Mouse (Mus musculus): ENCODE results near the gene Snx25. TPM values are rescaled to one million over a fixed set of nuclear protein-coding genes. Genes with fewer than 3 reads are reported as not detected.
"Not testable (repeated sequence)": the region's sequence is repeated elsewhere in the genome, so short reads cannot be mapped to it uniquely, and the experiment has no call there.

Snx25 gene
- polyA plus RNA-seq, 2 experiments from 2014 or later = 7.9 to 8.4 TPM

- not testable (repeated sequence) for ATAC-seq
These were observed 16.4 kb downstream of the Snx25 start for GRCm38 (mm10) chr8:46135546-46135945.

- no peak for ATAC-seq
These were observed 21.5 kb downstream of the Snx25 start for GRCm38 (mm10) chr8:46130426-46130825.

GRCm38 (mm10) chr8:46122498-46122897 is 29.5 kb downstream of the Snx25 start:
- no peak for ATAC-seq

- no peak for ATAC-seq
These were observed 32.8 kb downstream of the Snx25 start for GRCm38 (mm10) chr8:46119176-46119575.

GRCm38 (mm10) chr8:46117172-46117571 is 34.8 kb downstream of the Snx25 start:
- no peak for ATAC-seq

- ATAC-seq = not testable (repeated sequence)
These were observed 38.4 kb downstream of the Snx25 start for GRCm38 (mm10) chr8:46113421-46114170.

GRCm38 (mm10) chr8:46107690-46108089 is 44.3 kb downstream of the Snx25 start:
- no peak for ATAC-seq

DNA sequence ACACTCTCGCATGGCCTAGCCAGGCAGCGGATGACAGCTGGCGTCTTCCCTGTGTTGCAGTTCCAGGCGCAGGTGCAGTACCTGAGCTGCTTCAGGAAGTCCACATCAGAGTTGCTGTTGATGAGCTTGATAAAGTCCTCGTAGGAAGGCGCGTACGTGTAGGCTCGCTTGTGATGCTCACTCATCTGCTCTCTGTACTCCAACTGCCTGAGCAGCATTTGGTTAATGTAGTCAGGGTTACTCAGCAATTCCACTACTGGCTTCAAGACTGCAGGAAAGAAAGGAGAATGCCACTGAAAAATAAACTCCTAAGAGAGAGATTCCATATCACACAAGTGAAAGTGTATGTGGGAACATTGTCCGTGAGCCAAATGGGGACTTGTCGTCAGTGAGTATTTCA is 48.5 kb downstream of the Snx25 start:
- no peak for ATAC-seq

DNA sequence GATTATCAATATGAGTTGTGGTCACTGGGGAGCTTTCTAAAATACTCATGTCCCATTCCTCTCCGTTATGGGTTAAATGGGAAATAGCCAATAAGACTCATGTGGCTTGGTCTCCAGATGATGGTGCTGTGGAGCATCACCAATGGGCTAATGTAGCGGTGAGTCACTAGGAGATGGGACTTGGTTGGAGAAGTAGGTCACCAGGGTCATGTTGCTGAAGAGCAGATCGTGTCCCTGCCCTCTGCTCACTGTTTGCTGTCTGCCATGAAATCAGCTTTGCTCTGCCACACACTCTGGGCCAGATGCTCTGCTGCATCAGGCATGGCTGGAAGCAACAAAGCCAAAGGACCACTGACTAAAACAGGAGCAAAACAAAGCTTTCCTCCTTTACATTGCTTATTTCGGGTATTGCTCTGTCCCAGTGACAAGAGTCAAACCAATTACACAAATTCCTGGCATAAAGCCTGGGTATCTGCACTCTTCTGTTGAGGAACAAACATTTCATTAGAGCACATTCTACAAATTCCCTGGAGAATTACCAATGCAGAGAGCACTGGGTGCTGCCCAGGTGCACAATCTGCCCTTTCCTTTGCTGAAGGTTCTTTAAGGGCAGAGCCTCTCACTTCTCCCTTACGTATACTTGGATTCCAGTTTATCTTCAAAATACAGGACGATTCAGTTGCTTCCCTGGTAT is 59.1 kb downstream of the Snx25 start:
- ATAC-seq = no peak

DNA sequence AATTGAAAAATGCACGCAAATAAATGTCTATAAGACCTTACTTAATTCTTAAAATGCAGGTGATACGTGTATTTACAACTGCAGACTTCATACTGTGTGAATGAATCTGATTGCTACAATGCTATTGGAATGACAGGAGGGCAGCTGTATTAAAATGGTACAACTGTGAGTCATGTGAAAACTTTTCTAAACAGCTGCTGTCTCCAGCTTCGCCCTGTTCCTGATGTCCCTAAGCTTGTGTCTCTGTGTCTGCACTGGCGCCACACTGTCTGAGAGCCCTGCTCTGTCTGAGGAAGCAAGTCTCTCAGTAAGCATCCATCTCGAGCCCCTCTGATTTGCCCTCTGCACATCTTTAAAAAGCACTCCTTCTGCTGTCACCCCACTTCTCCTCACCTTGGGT is 68.8 kb downstream of the Snx25 start:
- no peak for ATAC-seq

- no peak for ATAC-seq
These were observed 70.9 kb downstream of the Snx25 start for GRCm38 (mm10) chr8:46081030-46081429.

- ATAC-seq = no peak
These were observed 73.1 kb downstream of the Snx25 start for GRCm38 (mm10) chr8:46078866-46079265.

- ATAC-seq = no peak
These were observed 76.7 kb downstream of the Snx25 start for GRCm38 (mm10) chr8:46075223-46075622.

DNA sequence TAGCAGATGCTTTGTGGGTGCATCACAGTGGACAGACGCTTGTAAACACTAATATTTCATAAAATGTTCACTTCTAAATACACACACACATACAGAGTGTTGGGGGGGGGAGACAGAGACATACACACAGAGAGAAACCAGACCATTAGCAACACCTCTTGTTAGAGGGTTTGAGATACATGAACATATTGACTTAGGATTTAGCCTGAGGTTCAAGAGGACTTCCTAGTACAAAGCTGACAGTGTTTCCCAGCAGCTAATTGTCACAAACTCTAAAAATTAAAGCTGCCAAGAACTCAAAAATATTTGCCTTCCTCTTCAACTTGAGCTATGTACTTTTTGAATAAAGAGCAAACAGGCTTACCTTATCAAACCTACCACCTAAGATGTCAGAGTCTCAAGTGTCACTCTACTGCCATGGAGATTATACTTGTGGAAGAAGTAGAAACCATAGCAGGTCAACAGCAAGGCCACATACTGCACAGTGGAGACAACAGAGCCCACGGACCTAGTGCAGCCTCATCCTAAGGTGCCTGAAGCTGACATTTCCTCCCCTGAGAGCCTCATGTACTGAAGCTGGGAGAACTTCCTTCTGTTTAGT is 78.3 kb downstream of the Snx25 start:
- no peak for ATAC-seq

GRCm38 (mm10) chr8:46072798-46073197 is 79.2 kb downstream of the Snx25 start:
- no peak for ATAC-seq

- no peak for ATAC-seq
These were observed 111.7 kb downstream of the Snx25 start for GRCm38 (mm10) chr8:46040260-46040659.

- no peak for ATAC-seq
These were observed 112.3 kb downstream of the Snx25 start for GRCm38 (mm10) chr8:46039666-46040065.

DNA sequence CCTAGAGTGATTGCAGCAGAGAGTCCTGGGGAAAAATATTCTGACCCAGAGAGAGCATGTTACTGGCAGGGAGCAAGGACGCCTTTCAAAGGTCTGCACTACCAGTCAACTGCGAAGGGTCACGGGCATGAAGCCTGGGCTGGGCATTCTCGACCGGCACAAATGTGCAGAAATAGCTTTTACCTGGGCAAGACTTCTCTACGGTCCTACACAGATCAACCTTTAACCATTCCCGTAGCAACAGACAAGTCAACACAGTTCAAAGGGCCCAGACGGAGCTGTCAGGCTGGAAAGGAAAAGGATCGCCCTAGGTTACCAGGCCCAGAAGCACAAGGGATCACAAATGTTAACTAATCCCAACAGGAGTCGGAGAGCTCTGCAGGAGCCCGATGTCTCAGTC is 115.7 kb downstream of the Snx25 start:
- no peak for ATAC-seq

DNA sequence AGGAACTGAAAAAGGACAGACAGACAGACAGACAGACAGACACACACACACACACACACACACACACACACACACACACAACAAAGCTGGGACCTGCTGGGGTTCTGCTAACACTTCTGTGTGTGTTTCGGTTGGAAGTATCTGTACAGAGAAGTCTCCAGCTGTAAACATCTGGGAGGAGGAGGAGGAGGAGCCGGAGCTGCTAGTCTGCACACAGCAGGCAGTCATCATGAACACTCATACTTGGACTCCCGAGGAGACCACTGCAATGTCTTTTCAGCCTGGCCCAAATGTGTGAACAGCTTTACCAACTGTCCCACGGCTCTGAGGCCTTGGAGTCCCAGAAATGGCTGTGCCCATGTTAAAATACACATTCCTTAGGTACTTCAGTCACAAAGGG is 127.6 kb downstream of the Snx25 start:
- no peak for ATAC-seq

- no peak for ATAC-seq
These were observed 129.2 kb downstream of the Snx25 start for GRCm38 (mm10) chr8:46022758-46023157.

- no peak for ATAC-seq
These were observed 129.8 kb downstream of the Snx25 start for GRCm38 (mm10) chr8:46022203-46022602.

DNA sequence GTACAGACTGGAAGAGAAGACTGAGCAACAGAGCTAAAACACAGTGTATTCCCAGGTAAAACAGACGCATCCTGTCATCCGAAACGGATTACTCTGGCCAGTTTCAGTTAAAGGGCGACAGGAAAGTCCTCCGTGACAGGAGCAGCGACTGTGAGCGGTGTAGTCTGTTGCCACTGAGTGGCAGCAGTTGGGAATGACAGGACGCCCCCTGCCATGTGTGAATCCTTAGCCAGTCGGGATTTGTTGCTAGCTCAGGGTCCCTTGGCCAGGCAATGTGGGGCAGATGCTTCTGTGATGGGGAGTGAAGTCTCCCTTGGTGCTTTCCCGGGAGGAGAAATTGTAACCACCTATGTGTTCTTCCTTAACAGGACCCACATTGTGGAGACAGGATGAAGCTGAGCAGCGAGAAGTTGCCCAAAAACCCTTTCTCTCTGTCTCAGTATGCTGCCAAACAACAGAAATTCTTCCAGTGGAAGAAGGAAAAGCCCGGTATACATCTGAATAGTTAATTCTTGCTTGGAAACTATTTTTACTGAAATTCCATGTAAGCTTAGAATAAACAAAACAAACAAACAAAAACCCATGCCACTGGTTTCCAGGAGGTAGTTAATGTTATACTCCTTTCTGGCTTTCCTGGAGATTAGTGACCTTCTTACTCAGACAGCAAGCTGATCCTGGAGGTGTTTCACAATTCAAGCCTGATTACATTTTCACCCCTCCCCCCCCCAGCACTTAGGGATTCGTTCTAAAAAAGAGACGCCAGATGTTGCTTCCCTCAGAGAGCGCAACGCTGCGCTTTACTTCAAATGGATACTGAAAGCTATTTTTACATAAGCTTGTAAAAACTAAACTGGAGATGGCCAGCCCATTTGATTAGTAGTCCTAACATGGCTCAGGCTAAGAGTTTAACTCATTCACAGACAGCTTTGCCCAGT is 140.9 kb downstream of the Snx25 start:
- no peak for ATAC-seq

GRCm38 (mm10) chr8:46010306-46010705 is 141.7 kb downstream of the Snx25 start:
- no peak for ATAC-seq

Measured in activated CD4-positive, CD25-positive, alpha-beta regulatory T cell, adult 4 months (primary cell).